Mouse (Mus musculus) monocyte, adult 5-6 weeks (primary cell): ENCODE results near the gene Gm2696. TPM values are rescaled to one million over a fixed set of nuclear protein-coding genes. Genes with fewer than 3 reads are reported as not detected.

ENCODE experiments used
- ATAC-seq: fragments of 153-309, 156-312 bp; replicated peaks from 2 replicates; pipeline ENCODE4 v1.8.0; 2017; ENCODE audit warnings: mild to moderate bottlenecking; ENCODE audit not compliant: low TSS enrichment, insufficient number of reproducible peaks, severe bottlenecking, poor library complexity, low FRiP score
- total RNA-seq: library from RNA; stranded (forward); fragments of 200-1000, 200-491, 200-594 nt; gene quantifications from 3 replicates; pipeline ENCODE4 v1.2.3, GENCODE M21; 2017

The Gm2696 gene
- total RNA-seq, 1 experiment from 2014 or later = not detected

DNA sequence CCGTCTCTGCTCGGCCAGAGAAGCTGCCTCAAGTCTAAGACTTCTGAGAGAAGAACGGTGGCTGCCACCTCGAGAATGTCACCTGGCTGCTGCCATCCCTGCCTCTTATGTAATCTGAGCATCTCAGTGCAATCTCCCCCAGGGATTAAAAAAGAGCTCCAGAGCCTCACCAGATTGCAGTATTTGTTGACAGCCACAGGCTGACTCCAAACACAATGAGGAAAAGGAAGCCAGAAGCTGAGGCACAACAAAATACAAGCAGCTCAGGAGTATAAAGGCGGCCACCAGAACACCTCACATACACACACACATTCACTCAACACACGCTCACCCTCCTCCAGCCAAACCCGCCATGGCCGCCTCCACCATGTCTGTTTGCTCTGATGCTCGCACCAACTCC lies 21.2 kb downstream of the Gm2696 start, which contains the start of gene Krtap10-10:
TSS of gene Krtap10-10 (plus strand) at position 301 of the 400 bp plus-strand sequence.
- ATAC-seq = no peak

DNA sequence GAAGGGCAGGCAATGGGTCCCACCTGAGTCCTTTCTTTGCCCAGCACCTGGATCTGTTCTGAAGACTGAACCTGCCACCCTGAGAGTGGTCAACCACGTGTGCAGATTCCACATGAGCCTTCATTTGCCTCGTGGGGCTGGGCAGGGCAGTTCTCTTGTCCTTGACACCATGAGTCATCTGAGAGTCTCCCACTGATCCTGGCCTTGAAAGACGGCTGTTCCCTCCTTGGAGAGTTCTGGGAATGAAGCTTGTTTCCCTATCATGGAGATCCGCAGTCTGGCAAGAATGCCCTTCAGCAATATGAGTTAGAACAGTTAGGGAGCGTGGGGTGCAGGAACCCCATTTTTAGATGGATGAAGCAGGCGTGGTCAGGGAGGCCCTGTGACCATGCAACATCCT lies 24.5 kb downstream of the Gm2696 start:
- no peak for ATAC-seq

DNA sequence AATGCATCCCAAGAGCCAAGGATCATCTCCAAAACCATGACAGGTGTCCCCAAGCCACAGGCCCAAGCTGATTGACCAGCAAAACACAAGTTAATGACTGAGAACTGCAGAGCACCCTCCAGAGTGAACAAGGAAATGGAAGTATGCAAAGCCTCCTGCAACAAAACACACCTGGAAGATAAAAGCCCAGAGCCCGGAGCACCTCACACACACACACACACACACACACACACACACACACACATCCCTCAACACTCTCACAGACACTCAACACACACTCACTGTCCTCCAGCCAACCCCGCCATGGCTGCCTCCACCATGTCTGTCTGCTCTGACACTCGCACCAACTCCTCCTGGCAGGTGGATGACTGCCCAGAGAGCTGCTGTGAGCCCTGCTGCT lies 32.0 kb downstream of the Gm2696 start, which contains the start of gene Gm36176:
TSS of gene Gm36176 (plus strand) at position 301 of the 400 bp plus-strand sequence.
- no peak for ATAC-seq

DNA sequence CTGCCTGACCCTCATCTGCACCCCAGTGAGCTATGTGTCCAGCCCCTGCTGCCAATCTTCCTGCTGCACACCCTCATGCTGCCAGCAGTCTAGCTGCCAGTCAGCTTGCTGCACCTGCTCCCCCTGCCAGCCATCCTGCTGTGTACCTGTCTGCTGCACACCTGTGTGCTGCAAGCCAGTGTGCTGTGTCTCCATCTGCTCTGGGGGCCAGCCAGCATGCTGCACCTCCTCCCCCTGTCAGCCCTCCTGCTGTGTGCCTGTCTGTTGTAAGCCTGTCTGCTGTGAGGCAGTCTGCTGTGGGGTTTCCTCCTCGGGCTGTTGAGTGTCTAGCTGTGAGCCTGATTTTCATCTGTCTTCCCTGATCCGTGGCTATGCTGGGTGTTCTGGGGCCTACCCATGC lies 32.5 kb downstream of the Gm2696 start:
- no peak for ATAC-seq

DNA sequence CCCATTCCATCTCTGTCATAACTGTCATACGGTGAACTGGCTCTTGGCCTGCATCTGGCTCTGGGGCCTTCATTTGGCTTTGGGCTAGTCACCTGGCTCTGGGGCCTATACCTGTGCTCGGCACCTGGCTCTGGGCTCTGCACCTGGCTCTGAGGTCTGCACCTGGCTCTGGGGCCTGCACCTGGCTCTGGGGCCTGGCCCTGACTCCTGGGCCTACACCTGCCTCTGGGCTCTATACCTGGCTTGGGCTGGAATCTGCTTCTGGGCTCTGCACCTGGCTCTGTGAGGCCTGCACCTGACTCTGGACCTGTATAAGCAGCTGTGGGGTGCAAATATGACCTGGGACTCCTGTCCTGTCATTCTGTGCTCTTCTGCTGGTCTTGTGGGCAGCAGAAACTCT lies 33.1 kb downstream of the Gm2696 start:
- no peak for ATAC-seq

DNA sequence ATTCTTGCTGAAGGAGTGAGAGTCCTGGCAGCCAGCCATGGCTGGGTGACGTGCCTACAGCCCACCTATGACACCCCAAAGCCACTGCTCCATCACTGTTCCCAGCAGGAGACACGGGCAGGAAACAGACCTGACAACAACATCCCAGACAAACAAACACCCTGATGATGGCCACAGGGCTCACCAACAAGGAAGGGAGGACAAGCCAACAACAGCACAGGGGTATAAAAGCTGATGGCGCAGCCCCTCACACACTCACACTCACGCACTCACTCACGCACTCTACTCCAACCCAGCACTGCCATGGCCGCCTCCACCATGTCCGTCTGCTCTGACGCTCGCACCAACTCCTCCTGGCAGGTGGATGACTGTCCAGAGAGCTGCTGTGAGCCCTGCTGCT lies 38.1 kb downstream of the Gm2696 start, which contains the start of gene Gm10318:
TSS of gene Gm10318 (plus strand) at position 301 of the 400 bp plus-strand sequence.
- ATAC-seq = no peak

DNA sequence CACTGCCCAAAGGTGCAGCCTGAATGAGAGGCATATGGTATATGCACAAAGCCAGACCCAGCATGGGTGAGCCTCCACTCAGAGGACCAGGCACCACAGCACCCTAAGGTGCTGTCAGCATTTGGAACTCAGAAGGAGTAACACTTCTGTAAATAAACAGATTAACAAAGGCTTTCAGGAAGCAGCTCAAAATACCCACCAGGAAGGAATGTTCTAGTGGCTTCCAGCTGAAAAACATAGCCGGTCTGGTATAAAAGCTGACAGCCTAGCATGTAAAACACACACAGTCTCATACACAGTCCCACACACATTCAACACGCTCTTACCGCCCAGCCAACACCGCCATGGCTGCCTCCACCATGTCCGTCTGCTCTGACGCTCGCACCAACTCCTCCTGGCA lies 47.2 kb downstream of the Gm2696 start, which contains the start of gene Gm3285:
TSS of gene Gm3285 (plus strand) at position 301 of the 400 bp plus-strand sequence.
- ATAC-seq = no peak

DNA sequence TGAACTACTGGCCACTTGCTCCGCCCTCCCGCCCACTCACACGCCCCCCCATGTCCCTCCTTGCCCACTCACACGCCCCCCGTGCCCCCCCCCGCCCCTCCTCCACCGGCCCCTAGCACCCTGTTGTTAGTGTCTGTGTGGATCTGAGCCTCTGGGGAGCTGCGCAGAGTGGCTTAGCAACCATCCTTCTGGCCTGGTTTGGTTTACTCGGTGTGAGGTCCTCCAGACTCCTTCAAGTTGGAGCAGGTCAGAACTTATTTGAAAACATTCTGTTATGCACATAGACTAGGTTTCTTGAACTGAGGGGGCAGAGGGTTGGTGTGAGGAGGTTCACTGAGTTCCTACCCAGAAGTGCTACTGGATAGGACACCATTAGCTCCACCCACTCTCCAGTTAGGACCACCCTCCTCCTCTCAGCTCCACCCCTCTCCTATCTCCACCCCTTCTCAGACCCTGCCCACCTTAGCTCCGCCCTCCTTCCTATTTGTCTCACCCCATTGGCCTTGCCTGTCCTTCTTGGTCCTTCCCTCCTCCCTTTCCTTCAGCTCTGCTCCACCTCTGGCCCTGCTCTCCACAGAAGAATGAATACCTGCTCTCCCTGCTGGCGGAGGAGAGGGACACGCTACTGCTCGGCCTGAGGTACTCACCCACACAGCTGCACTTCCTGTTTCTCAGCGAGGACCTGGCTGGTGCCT lies 49.7 kb downstream of the Gm2696 start:
- ATAC-seq = peak; percentile 64

DNA sequence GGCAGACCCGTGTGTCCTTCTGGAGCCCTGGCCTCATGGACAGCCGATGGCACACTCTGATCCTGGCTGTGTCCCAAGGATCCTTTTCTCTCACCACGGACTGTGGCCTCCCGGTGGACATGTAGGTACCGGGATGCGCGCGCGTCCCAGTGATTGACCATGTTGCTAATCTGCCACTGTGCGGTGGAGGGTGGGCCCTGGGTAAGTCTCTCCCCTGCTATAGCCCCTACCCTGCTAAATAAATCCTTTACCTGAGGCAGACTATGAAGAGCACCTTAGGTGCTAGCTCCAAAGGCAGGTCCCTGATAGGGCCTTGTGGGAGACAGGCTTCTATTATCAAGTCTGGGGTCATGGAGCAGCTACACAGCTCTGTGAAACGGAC lies 50.3 kb downstream of the Gm2696 start:
- no peak for ATAC-seq

DNA sequence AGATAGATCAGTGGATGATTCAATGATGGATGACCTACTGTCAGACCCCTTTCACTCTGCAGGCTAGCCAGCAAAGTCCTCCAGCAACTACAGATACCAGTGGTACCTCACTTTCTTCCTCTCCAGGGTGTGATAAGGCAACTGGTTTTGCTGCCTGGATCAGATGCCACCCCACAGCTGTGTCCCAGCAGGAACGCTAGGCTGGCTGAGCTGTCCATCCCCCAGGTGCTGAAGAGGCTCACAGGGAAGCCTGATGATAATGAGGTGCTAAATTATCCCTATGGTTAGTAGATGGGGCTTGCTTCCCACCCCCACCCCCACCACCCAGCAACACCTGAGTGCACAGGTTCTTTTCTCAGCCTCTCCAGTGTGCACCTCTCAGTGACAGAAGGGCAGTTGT lies 53.1 kb downstream of the Gm2696 start:
- no peak for ATAC-seq

DNA sequence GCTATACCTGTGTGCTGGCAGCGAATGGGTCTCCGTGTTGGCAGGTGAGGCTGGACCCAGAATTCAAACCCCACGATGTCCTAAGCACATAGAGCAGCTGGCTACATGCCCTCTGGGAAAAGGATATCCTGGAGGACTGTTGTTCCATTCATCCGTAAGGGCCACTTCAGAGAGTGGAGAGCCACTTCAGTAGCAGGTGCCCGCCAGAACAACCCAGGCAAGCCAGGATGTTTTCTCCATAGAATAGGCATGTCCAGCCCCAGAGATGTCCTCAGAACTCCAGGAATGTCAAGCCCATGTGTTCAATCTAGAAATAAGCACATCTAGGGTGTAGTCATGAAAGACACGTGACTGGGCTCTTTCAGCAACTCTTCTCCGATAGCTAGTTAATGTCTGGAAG lies 55.2 kb downstream of the Gm2696 start:
- ATAC-seq = no peak

DNA sequence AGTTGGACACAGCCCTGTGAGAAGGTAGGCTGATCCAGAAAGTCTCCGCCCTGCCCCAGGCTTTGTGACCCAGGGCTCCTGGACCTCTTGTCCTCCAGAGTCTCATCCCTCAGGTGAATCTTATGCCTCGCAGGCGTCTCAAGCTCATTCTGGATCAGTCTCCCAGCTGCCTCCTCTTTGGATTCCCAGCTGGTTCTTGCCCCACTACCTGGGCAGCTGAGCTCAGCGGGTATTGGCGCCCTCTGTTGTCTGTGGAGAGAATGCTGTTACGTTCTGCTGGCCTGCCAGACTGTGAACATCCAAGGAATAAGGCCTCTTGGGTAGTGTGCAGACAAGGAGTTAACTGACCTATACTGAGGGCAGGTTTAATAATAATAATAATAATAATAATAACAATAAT lies 64.5 kb downstream of the Gm2696 start:
- ATAC-seq = no peak

DNA sequence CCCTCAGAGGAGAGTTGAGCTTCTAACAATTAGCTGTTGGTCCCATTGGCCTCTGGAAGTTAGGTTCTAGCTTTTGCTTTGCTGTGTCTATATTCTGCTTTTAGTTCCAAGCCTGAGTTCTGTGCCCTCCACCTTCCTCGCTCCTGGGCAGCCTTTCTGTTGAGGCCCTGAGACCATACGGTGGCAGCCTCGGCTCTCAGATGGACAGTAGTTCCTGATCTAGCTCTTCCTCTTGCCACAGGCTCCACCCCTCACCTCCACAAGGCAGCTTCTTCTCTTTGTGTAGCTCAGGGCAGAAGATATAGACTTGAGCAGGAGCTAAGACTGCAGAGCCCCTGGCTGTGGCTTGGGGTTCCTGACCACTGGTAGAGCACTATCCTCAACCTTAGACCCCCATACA lies 65.8 kb downstream of the Gm2696 start:
- ATAC-seq = no peak

DNA sequence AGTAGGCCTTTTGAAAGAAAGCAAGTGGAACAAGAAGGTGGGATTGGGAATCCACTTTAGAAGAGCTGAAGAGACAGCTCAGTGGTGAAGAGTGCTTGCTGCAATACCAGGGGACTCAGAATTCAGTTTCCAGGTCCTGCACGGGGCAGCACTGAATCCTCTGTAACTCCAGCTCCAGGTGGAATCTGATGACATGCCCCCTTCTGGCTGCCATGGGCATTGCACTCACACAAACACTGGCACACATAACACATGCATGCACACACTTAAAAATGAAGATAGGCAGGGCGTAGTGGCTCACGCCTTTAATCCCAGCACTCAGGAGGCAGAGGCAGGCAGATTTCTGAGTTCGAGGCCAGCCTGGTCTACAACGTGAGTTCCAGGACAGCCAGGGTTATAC lies 68.1 kb downstream of the Gm2696 start:
- ATAC-seq = no peak

Other genes with a start within 250 kb of the Gm2696 start
- gene Pttg1ip, start 233.0 kb upstream of the Gm2696 start, total RNA-seq = 79.9 to 128 TPM (median 104 TPM) in 3 replicates
- 84.2 to 128 TPM (median 126 TPM) in 3 replicates for gene Sumo3, start 208.6 kb upstream of the Gm2696 start, total RNA-seq
- gene Gm49325, start 208.5 kb upstream of the Gm2696 start, total RNA-seq = 1.7 to 5.5 TPM in 2 of 3 replicates, not detected in the other
- 60.6 to 127 TPM (median 70.3 TPM) in 3 replicates for gene Ube2g2, start 192.4 kb upstream of the Gm2696 start, total RNA-seq
- not detected in 3 replicates for gene Tspear, start 128.1 kb upstream of the Gm2696 start, total RNA-seq
- not detected in 3 replicates for gene Gm19402, start 123.9 kb upstream of the Gm2696 start, total RNA-seq
- gene Gm9508, start 117.4 kb upstream of the Gm2696 start, total RNA-seq = not detected in 3 replicates
- gene Gm10272, start 108.1 kb upstream of the Gm2696 start, total RNA-seq = not detected in 3 replicates
- gene Gm10024, start 103.2 kb upstream of the Gm2696 start, total RNA-seq = not detected in 3 replicates
- not detected in 3 replicates for gene Gm10142, start 98.9 kb upstream of the Gm2696 start, total RNA-seq
- not detected in 3 replicates for gene Krtap12-1, start 94.1 kb upstream of the Gm2696 start, total RNA-seq
- gene Gm10100, start 88.2 kb upstream of the Gm2696 start, total RNA-seq = not detected in 3 replicates
- not detected in 3 replicates for gene Gm18596, start 72.0 kb upstream of the Gm2696 start, total RNA-seq
- gene Gm9736, start 63.3 kb upstream of the Gm2696 start, total RNA-seq = not detected in 3 replicates
- gene Gm3233, start 55.0 kb upstream of the Gm2696 start, total RNA-seq = not detected in 3 replicates
- not detected in 3 replicates for gene Gm3238, start 43.4 kb upstream of the Gm2696 start, total RNA-seq
- gene Gm7138, start 37.7 kb upstream of the Gm2696 start, total RNA-seq = not detected in 3 replicates
- gene Gm3250, start 32.1 kb upstream of the Gm2696 start, total RNA-seq = not detected in 3 replicates
- not detected in 3 replicates for gene Gm7137, start 26.5 kb upstream of the Gm2696 start, total RNA-seq
- gene Gm9639, start 19.6 kb upstream of the Gm2696 start, total RNA-seq = not detected in 3 replicates
- not detected in 3 replicates for gene Gm19668, start 15.5 kb upstream of the Gm2696 start, total RNA-seq
- gene Gm9507, start 2.8 kb upstream of the Gm2696 start, total RNA-seq = not detected in 3 replicates
- gene Krtap10-4, start 12.4 kb downstream of the Gm2696 start, total RNA-seq = not detected in 3 replicates
- not detected in 3 replicates for gene Krtap10-10, start 21.3 kb downstream of the Gm2696 start, total RNA-seq
- gene Gm36176, start 32.1 kb downstream of the Gm2696 start, total RNA-seq = not detected in 3 replicates
- gene Gm10318, start 38.2 kb downstream of the Gm2696 start, total RNA-seq = not detected in 3 replicates
- not detected in 3 replicates for gene Gm3285, start 47.3 kb downstream of the Gm2696 start, total RNA-seq
- gene Lrrc3, start 87.9 kb downstream of the Gm2696 start, total RNA-seq = not detected in 3 replicates
- gene Trpm2, start 155.9 kb downstream of the Gm2696 start, total RNA-seq = 27.0 to 37.5 TPM (median 35.8 TPM) in 3 replicates
- gene 1810043G02Rik, start 163.8 kb downstream of the Gm2696 start, total RNA-seq = 4.8 to 8.2 TPM (median 5.5 TPM) in 3 replicates
- gene Pfkl, start 195.4 kb downstream of the Gm2696 start, total RNA-seq = 46.0 to 51.9 TPM (median 46.4 TPM) in 3 replicates
- not detected in 3 replicates for gene Dnmt3l, start 227.3 kb downstream of the Gm2696 start, total RNA-seq
- not detected in 3 replicates for gene Aire, start 228.9 kb downstream of the Gm2696 start, total RNA-seq